Mouse (Mus musculus) neural tube, embryonic 11.5 days (tissue): ENCODE measurements at regions not wholly inside any gene's neighbourhood (a gene's known extent, or its start where the extent isn't known, plus 50 kb on each side); places are given as distances from the start of the nearest gene placed in this dataset.

ENCODE experiments used
- ATAC-seq: fragments of 200-750 bp; cut with Nextera tagmentation; 2 replicates; pipeline ENCODE4 v1.8.0; 2017; ENCODE audit warnings: moderate number of reproducible peaks, mild to moderate bottlenecking, moderate TSS enrichment, moderate library complexity; ENCODE audit not compliant: insufficient read depth, low FRiP score, low TSS enrichment
- DNase-seq: peaks from one replicate; pipeline ENCODE4 v3.0.0-alpha.2; 2015; ENCODE audit warnings: low spot score
- H3K27ac ChIP-seq: fragments of 300-500 bp; sonication (generic); 2 replicates; pipeline ENCODE4 v1.5.1; 2014; ENCODE audit warnings: low read depth, mild to moderate bottlenecking, low read length
- H3K27me3 ChIP-seq: fragments of 300-500 bp; sonication (generic); 2 replicates; pipeline ENCODE4 v1.6.1; 2014; ENCODE audit warnings: mild to moderate bottlenecking, low read length, mixed read lengths; ENCODE audit not compliant: control insufficient read depth, insufficient read depth
- H3K36me3 ChIP-seq: fragments of 300-500 bp; sonication (generic); 2 replicates; pipeline ENCODE4 v1.6.1; 2014; ENCODE audit warnings: mild to moderate bottlenecking, low read length, moderate library complexity, mixed read lengths; ENCODE audit not compliant: control insufficient read depth, insufficient read depth
- H3K4me1 ChIP-seq: fragments of 300-500 bp; sonication (generic); 2 replicates; pipeline ENCODE4 v1.6.1; 2014; ENCODE audit warnings: low read length, mixed read lengths; ENCODE audit not compliant: control insufficient read depth, insufficient read depth
- H3K4me2 ChIP-seq: fragments of 300-500 bp; sonication (generic); 2 replicates; pipeline ENCODE4 v1.6.1; 2014; ENCODE audit warnings: low read depth, mild to moderate bottlenecking, moderate library complexity
- H3K4me3 ChIP-seq: fragments of 300-500 bp; sonication (generic); 2 replicates; pipeline ENCODE4 v1.5.1; 2014; ENCODE audit warnings: low read depth, low read length
- H3K9ac ChIP-seq: fragments of 300-500 bp; sonication (generic); 2 replicates; pipeline ENCODE4 v1.6.1; 2014; ENCODE audit warnings: mild to moderate bottlenecking, low read length
- H3K9me3 ChIP-seq: fragments of 300-500 bp; sonication (generic); 2 replicates; pipeline ENCODE4 v1.6.1; 2016; ENCODE audit warnings: low read length; ENCODE audit not compliant: control insufficient read depth
- whole genome bisulfite sequencing: fragments of 180-500 bp; shearing (Covaris S2); extraction: QIAGEN DNeasy Blood & Tissue Kit; methylation state at CpG from one replicate; pipeline ENCODE4 v1.1.7; 2014; 5-methylcytosine and 5-hydroxymethylcytosine counted together

DNA sequence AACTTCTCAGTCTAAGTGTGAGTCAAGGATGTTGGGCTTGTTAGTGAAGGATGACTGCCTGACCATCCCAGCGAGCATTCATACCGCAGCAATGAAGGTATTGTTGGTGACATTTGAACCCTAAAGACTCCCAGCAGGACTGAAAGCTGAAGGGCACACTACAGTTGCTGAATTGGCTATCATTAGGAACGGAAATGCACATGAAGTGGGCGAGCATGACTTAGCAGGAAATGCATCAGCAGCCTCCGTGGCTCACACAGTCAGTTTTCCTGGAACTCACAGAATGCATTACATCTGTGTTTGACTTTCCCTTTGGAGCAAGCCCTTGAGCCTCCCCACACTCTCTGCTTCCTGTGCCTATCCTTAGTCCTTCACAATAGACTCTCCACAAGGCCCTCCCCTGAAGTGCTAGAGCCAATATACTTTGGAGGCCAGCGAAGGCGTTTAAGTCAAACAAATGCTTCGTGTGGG is 63.9 kb downstream of the Tmco5 start:
- ATAC-seq: no peak
- H3K9me3 ChIP-seq: no peaks in the 10 kb centered on the region

DNA sequence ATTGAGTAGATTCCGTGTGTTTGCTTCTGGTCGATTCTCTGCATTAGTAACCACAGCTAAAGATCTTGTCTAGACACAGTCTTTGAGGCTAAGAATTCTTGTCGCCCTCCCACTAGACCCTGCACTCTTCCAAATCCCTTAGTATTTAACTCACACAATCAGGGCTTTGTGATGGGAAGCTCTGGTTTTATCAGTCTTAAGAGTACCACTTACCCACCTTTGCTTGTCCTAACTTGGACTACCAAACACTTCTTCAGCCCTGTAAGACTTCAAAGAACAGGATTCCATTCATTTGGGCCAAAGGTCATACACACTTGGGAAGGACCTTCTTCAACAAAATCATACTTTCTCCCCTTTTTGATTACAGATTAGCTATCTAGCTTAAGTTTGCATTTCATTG is 70.0 kb downstream of the Tmco5 start:
- WGBS: 90% methylated on average over 3 of the region's 3 CpGs
- H3K27ac ChIP-seq: no peak overlapping the region
- no peak for ATAC-seq

More for the DNA sequence above, 63.9 kb downstream of the Tmco5 start:
- peak; percentile 17 for DNase-seq
- no peaks in the 10 kb centered on the region for H3K27me3 ChIP-seq
- no peak overlapping the region for H3K4me3 ChIP-seq
- no peak overlapping the region for H3K27ac ChIP-seq
- H3K4me2 ChIP-seq: no peak overlapping the region
- WGBS: 53% methylated on average over 8 of the region's 8 CpGs
- H3K9ac ChIP-seq: no peak overlapping the region
- no peaks in the 10 kb centered on the region for H3K4me1 ChIP-seq
- no peaks in the 10 kb centered on the region for H3K36me3 ChIP-seq

DNA sequence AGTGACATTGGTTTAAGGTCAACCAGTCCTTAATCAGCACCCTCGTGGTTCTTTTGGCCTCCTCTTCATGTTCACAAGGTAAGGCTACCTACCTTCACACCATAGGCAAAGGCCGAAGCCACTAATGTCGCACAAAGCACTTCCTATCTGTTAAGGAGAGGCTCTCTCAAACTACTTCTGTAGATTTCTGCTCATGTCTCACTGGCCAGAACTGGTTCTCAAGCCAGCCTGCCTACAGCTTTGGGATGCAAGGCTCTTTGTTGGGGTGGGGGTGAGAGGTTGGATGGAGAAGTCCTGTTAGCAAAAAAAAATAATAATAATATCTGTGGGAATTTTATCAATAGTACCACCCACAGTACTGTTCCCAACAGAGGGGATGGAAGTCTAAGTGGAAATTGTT is 71.2 kb downstream of the Tmco5 start:
- H3K4me2 ChIP-seq: no peak overlapping the region
- no peaks in the 10 kb centered on the region for H3K27me3 ChIP-seq
- no peak overlapping the region for H3K27ac ChIP-seq
- DNase-seq: no peak
- H3K36me3 ChIP-seq: no peaks in the 10 kb centered on the region
- H3K9ac ChIP-seq: no peak overlapping the region
- H3K9me3 ChIP-seq: no peaks in the 10 kb centered on the region
- H3K4me1 ChIP-seq: no peaks in the 10 kb centered on the region
- no peak overlapping the region for H3K4me3 ChIP-seq
- no peak for ATAC-seq
- 87% methylated on average over 3 of the region's 3 CpGs for WGBS

More for the DNA sequence above, 70.0 kb downstream of the Tmco5 start:
- H3K4me1 ChIP-seq: no peaks in the 10 kb centered on the region
- no peak overlapping the region for H3K4me2 ChIP-seq
- DNase-seq: no peak
- H3K9ac ChIP-seq: no peak overlapping the region
- no peaks in the 10 kb centered on the region for H3K9me3 ChIP-seq
- no peak overlapping the region for H3K4me3 ChIP-seq
- H3K36me3 ChIP-seq: no peaks in the 10 kb centered on the region
- no peaks in the 10 kb centered on the region for H3K27me3 ChIP-seq

DNA sequence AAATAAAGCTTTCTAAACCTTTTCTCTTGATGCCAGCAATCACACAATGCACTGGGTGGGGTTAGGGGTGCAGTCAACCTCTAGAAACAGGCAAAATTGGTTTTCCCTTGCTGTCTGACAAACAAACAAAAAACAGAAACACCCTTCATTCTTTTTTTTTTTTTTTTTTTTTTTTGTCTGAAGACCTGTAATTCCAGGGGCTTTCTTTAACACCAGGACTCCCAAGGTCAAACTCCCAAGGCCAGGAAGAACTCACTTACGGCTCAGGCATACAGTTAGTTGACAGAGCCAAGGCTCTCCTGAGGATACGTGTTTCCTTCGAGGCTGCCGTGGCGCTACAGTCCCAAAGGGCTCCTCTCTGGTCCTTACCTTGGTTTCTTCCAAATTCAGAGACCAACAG is 71.7 kb downstream of the Tmco5 start:
- Histone ChIP-seq H3K27me3 (no peaks in the 10 kb centered on the region), H3K27ac (no peak overlapping the region), H3K9ac (no peak overlapping the region), H3K4me1 (no peaks in the 10 kb centered on the region), H3K4me3 (no peak overlapping the region), H3K4me2 (no peak overlapping the region), H3K36me3 (no peaks in the 10 kb centered on the region), H3K9me3 (no peaks in the 10 kb centered on the region)
- DNase-seq: no peak
- no peak for ATAC-seq
- WGBS: 91% methylated on average over 5 of the region's 5 CpGs

DNA sequence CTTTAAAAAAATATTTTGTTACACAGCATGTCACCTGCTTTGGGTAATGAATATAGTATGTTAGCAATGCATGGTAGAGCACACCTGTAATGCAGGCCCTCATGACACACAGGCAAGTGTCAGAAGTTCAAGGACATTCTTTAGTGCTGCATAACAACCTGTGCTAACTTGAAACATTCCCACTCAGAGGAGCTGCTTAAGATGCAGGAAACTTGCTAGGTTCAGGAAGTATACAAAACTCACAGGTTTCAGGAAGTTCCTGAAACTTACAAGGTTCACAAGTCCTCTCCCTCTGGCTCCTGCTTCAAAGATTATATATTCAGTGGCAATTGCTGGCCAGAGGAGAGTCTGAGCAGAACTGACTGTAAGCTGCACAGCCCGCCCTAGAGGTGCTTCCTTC is 73.0 kb downstream of the Tmco5 start:
- ATAC-seq (no peak), DNase-seq (no peak)
- H3K9me3 ChIP-seq: no peaks in the 10 kb centered on the region
- H3K4me3 ChIP-seq: no peak overlapping the region
- H3K4me2 ChIP-seq: no peak overlapping the region
- WGBS: 96% methylated on average over 1 of the region's 1 CpGs
- no peak overlapping the region for H3K9ac ChIP-seq
- no peaks in the 10 kb centered on the region for H3K27me3 ChIP-seq
- no peak overlapping the region for H3K27ac ChIP-seq
- no peaks in the 10 kb centered on the region for H3K36me3 ChIP-seq
- H3K4me1 ChIP-seq: no peaks in the 10 kb centered on the region

DNA sequence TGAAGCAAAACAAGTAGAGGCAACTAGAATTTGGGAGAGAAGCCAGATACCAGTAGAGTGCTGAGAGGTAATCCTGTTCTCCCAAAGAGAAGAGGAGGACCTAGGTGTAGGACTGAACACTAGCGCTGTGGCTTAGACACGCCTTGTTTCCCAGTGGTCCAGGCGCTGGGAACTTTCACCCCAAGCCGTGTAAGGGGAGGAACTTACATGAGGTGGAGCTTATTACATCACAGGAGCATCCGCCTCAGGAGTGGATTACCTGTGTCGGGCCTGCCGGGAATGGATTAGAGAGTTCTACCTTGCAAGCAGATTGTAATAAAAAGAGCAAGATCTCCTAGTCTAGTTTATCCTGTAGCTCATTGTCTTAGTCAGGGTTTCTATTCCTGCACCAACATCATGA is 75.8 kb downstream of the Tmco5 start:
- DNase-seq (no peak), ATAC-seq (no peak)
- Histone ChIP-seq H3K27ac (no peak overlapping the region), H3K4me2 (no peak overlapping the region), H3K9ac (no peak overlapping the region), H3K4me1 (no peaks in the 10 kb centered on the region), H3K27me3 (no peaks in the 10 kb centered on the region), H3K9me3 (no peaks in the 10 kb centered on the region), H3K4me3 (no peak overlapping the region), H3K36me3 (no peaks in the 10 kb centered on the region)
- 92% methylated on average over 7 of the region's 7 CpGs for WGBS

DNA sequence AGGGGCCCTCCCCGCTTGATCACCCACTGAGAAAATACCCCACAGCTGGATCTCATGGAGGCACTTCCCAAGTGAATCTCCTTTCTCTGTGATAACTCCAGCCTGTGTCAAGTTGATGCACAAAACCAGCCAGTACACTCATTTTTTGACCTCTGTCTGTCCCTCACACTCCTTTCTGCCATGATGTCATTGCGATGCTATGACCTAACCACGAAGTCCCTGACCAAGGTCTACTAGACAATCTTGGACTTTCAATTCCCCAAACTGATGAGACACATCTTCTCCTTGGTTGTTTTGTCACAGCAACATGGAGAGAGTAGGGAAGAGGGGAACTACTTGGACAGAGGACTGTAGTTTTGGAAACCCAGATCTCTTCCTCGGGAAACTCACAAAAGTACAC is 76.4 kb downstream of the Tmco5 start:
- no peak overlapping the region for H3K9ac ChIP-seq
- no peak overlapping the region for H3K27ac ChIP-seq
- WGBS: 89% methylated on average over 4 of the region's 4 CpGs
- H3K36me3 ChIP-seq: no peaks in the 10 kb centered on the region
- no peaks in the 10 kb centered on the region for H3K4me1 ChIP-seq
- ATAC-seq: no peak
- H3K4me3 ChIP-seq: no peak overlapping the region
- no peaks in the 10 kb centered on the region for H3K27me3 ChIP-seq
- H3K9me3 ChIP-seq: no peaks in the 10 kb centered on the region
- no peak for DNase-seq
- H3K4me2 ChIP-seq: no peak overlapping the region

DNA sequence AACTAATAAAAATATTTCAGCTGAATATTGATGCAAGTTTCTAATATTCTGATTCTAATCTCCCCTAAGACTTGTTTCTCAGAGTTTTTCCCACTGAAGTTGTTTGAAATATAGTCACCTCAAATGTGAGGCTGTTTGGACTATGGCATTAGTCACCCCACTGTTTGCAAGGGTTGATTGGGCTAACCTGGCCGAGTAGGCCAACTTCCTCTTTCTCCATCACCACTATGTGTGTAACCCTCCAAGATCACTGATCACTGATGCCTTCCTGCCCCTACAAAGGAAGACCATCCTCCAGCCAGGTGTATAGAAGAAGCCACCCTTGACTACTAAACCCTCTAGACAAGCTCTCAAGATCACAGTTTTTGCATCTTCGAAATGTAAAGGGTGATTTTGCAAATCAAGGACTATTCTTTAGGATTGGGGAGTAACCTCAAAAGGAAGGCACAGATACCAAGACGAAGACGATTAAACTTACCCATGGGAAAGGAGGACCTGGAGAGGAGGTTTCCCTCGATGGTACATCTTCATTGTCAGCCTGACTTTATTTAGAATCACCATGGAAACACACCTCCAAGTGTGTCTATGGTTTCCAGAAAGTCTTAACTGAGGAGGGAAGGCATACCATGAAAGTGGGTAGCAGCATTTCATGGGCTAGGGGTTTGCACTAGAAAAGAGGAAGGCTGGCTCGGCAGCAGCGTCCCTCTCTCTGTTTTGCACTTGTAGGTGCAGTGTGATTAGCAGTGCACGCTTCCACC is 84.8 kb downstream of the Tmco5 start:
- H3K4me3 ChIP-seq: no peak overlapping the region
- DNase-seq: no peak
- no peak overlapping the region for H3K4me2 ChIP-seq
- H3K4me1 ChIP-seq: no peaks in the 10 kb centered on the region
- ATAC-seq: no peak
- 81% methylated on average over 8 of the region's 8 CpGs for WGBS
- no peaks in the 10 kb centered on the region for H3K9me3 ChIP-seq
- H3K27me3 ChIP-seq: no peaks in the 10 kb centered on the region
- H3K27ac ChIP-seq: no peak overlapping the region
- no peak overlapping the region for H3K9ac ChIP-seq
- no peaks in the 10 kb centered on the region for H3K36me3 ChIP-seq

DNA sequence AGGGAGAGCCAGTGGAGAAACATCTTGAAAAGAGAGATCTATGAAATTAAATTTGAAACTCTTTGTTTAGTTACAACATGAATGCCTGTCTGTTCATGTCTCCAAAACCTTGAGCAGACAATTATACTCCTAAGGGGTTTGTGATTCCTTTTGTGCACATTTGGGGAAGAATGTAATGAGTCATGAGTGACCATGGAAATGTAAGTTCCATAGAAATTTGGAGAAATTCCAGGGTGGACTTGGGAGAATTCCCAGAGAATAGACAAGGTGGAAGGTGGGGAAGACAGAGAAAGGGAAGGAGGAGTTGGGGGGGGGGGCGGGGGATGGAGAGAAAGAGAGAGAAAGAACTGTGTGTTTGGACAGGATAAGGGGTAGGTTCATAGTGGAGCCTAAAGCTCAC is 87.8 kb downstream of the Tmco5 start:
- 100% methylated on average over 1 of the region's 1 CpGs for WGBS
- no peak overlapping the region for H3K4me2 ChIP-seq
- no peak overlapping the region for H3K27ac ChIP-seq
- ATAC-seq: no peak
- no peak overlapping the region for H3K4me3 ChIP-seq
- no peak for DNase-seq
- H3K9me3 ChIP-seq: no peaks in the 10 kb centered on the region
- H3K27me3 ChIP-seq: no peaks in the 10 kb centered on the region
- no peaks in the 10 kb centered on the region for H3K36me3 ChIP-seq
- no peak overlapping the region for H3K9ac ChIP-seq
- H3K4me1 ChIP-seq: no peaks in the 10 kb centered on the region
